Mouse (Mus musculus): Measurements from ENCODE around the gene 4930455H04Rik. TPM values are rescaled to one million over a fixed set of nuclear protein-coding genes. Genes with fewer than 3 reads are reported as not detected.

Gene 4930455H04Rik
- total and polyA plus RNA-seq, 2 experiments from 2014 or later = not detected

DNA sequence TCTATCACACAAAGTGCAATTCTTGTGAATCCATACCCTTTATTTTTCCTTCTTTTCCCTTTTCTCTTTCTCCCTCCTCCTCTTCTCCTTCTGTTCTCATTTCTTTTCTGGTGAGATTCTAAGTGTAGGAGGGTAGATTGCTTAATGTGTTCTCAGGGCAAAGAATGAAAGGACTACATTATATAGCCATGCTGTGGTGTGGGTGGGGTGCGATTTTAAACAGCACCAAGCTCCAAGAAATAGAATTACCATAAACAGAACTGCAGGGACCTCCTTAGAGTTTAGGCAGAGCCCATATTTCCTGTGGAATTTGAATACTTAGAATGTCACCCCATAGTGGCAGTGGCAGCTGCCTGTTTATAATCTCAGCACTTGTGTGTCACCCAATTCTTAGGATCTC is 17.7 kb downstream of the 4930455H04Rik start:
- no peaks in the 10 kb centered on the region for H3K4me1 ChIP-seq (ENCODE audit: insufficient read depth)
- no peaks in the 10 kb centered on the region for H3K36me3 ChIP-seq (ENCODE audit: insufficient read depth)
- no peaks in the 10 kb centered on the region for H3K27me3 ChIP-seq (ENCODE audit: insufficient read depth, low read length)
- no peak overlapping the region for H3K9ac ChIP-seq
- DNase-seq (no peak), ATAC-seq (peak; percentile 67)
- H3K9me3 ChIP-seq (ENCODE audit: low read length) = no peaks in the 10 kb centered on the region
- 19% methylated on average over 1 of the region's 1 CpGs for WGBS
- no peak overlapping the region for H3K4me2 ChIP-seq (ENCODE audit: low read depth)
- no peak for TF ChIP-seq CTCF (IDR thresholded peaks at IDR 0.05; ENCODE audit: low read depth)
- H3K4me3 ChIP-seq (ENCODE audit: low read depth, low read length) = no peak overlapping the region
- H3K27ac ChIP-seq (ENCODE audit: low read depth, low read length) = peak overlapping the region; percentile 67; the same call in 1 of the 2 replicates

DNA sequence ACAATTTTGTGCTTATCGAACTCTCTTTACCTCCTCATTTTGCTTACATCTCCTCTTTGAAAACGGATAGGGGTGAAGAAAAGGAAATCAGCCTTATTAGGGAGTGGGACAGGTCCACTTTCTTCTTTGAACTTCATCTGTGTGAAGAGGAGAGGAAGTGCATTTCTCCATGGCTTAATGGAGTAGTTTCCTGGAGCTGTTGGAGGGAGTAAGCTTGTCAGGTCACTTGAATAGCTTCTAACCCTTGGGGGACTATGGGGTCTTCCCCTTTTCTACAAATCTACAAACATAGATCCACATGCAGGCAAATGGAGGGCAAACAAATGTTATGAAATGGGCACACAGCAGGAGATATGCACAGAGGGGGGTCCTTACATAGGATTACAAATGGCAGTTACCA is 18.4 kb downstream of the 4930455H04Rik start:
- DNase-seq (no peak), ATAC-seq (no peak)
- H3K9me3 ChIP-seq (ENCODE audit: low read length) = no peaks in the 10 kb centered on the region
- no peak overlapping the region for H3K4me3 ChIP-seq (ENCODE audit: low read depth, low read length)
- H3K4me2 ChIP-seq (ENCODE audit: low read depth) = no peak overlapping the region
- 58% methylated on average over 2 of the region's 2 CpGs for WGBS
- no peaks in the 10 kb centered on the region for H3K36me3 ChIP-seq (ENCODE audit: insufficient read depth)
- H3K9ac ChIP-seq = no peak overlapping the region
- no peaks in the 10 kb centered on the region for H3K27me3 ChIP-seq (ENCODE audit: insufficient read depth, low read length)
- no peaks in the 10 kb centered on the region for H3K4me1 ChIP-seq (ENCODE audit: insufficient read depth)
- no peak for TF ChIP-seq CTCF (IDR thresholded peaks at IDR 0.05; ENCODE audit: low read depth)
- peak overlapping the region; percentile 67; the same call in 1 of the 2 replicates for H3K27ac ChIP-seq (ENCODE audit: low read depth, low read length)

DNA sequence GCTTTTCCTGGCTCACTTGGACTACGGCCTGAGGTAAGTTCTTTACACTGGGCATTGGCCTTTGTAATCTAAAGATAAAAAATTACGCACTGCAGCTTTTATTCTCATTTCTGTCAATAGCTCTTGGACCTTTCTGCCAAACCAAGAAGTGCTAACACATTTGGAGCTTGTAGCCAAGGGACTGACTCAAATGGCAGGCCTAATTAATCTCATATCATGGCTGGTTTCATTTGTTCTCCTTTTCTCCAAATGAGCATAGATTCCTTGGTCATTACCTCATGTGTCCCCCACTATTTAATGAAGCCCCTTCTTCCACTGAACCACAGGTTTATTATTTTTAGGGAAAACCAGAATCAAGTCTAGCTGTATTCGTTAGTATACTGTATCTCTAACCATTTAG is 20.2 kb downstream of the 4930455H04Rik start:
- ATAC-seq (no peak), DNase-seq (no peak)
- Histone ChIP-seq H3K9ac (no peak overlapping the region), H3K27ac (ENCODE audit: low read depth, low read length) (no peak overlapping the region), H3K4me2 (ENCODE audit: low read depth) (no peak overlapping the region), H3K9me3 (ENCODE audit: low read length) (no peaks in the 10 kb centered on the region), H3K4me3 (ENCODE audit: low read depth, low read length) (no peak overlapping the region), H3K36me3 (ENCODE audit: insufficient read depth) (no peaks in the 10 kb centered on the region), H3K4me1 (ENCODE audit: insufficient read depth) (no peaks in the 10 kb centered on the region), H3K27me3 (ENCODE audit: insufficient read depth, low read length) (no peaks in the 10 kb centered on the region)
- 43% methylated on average over 3 of the region's 3 CpGs for WGBS
- TF ChIP-seq CTCF (IDR thresholded peaks at IDR 0.05; ENCODE audit: low read depth) = no peak

DNA sequence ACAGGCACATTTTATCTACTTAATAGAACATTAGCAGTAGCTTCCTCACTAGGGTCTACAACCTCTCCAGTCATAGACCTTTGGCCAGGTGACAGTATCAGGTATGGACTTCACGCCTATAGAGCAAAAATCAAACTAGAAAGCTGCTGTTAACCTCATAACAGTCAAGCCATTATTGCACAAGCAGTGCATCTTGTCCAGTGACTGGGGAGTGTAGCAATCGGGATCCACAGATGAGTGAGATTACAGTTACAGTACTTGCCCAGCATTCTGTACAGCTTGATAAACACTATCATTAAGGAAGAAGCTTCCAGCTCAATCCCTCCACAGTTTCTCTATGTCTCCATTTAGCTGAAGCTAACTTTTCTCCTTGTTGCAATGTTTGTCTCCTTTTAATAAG is 23.1 kb downstream of the 4930455H04Rik start:
- no peaks in the 10 kb centered on the region for H3K9me3 ChIP-seq (ENCODE audit: low read length)
- ATAC-seq (no peak), DNase-seq (no peak)
- no peak overlapping the region for H3K4me2 ChIP-seq (ENCODE audit: low read depth)
- no peaks in the 10 kb centered on the region for H3K36me3 ChIP-seq (ENCODE audit: insufficient read depth)
- H3K9ac ChIP-seq = no peak overlapping the region
- H3K27me3 ChIP-seq (ENCODE audit: insufficient read depth, low read length) = no peaks in the 10 kb centered on the region
- no peak for TF ChIP-seq CTCF (IDR thresholded peaks at IDR 0.05; ENCODE audit: low read depth)
- H3K4me3 ChIP-seq (ENCODE audit: low read depth, low read length) = no peak overlapping the region
- no peaks in the 10 kb centered on the region for H3K4me1 ChIP-seq (ENCODE audit: insufficient read depth)
- no peak overlapping the region for H3K27ac ChIP-seq (ENCODE audit: low read depth, low read length)
- 91% methylated on average over 2 of the region's 2 CpGs for WGBS

DNA sequence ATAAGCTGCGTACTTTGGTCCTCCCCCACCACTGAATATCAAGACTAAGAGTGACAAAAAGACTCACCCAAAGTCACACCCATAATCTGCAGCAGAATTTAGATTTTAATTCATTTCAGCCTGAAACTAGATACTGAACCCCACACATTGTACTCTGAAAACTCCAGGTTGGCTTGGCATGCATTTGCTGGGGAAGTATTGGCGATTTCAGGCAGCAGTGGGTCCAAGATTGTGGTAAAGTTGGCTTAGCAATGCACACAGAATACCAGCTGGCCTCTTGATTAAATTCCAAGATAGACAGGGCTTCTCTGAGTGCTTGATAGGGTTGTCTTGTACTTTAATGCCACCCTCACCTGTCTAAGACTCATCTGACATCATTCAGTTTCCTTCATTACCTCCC is 24.9 kb downstream of the 4930455H04Rik start:
- no peak for ATAC-seq
- no peak for DNase-seq
- 54% methylated on average over 2 of the region's 2 CpGs for WGBS
- Histone ChIP-seq H3K9me3 (ENCODE audit: low read length) (no peaks in the 10 kb centered on the region), H3K4me1 (ENCODE audit: insufficient read depth) (no peaks in the 10 kb centered on the region), H3K9ac (no peak overlapping the region), H3K36me3 (ENCODE audit: insufficient read depth) (no peaks in the 10 kb centered on the region), H3K4me3 (ENCODE audit: low read depth, low read length) (no peak overlapping the region), H3K4me2 (ENCODE audit: low read depth) (no peak overlapping the region), H3K27ac (ENCODE audit: low read depth, low read length) (no peak overlapping the region), H3K27me3 (ENCODE audit: insufficient read depth, low read length) (no peaks in the 10 kb centered on the region)
- TF ChIP-seq CTCF (IDR thresholded peaks at IDR 0.05; ENCODE audit: low read depth) = no peak

DNA sequence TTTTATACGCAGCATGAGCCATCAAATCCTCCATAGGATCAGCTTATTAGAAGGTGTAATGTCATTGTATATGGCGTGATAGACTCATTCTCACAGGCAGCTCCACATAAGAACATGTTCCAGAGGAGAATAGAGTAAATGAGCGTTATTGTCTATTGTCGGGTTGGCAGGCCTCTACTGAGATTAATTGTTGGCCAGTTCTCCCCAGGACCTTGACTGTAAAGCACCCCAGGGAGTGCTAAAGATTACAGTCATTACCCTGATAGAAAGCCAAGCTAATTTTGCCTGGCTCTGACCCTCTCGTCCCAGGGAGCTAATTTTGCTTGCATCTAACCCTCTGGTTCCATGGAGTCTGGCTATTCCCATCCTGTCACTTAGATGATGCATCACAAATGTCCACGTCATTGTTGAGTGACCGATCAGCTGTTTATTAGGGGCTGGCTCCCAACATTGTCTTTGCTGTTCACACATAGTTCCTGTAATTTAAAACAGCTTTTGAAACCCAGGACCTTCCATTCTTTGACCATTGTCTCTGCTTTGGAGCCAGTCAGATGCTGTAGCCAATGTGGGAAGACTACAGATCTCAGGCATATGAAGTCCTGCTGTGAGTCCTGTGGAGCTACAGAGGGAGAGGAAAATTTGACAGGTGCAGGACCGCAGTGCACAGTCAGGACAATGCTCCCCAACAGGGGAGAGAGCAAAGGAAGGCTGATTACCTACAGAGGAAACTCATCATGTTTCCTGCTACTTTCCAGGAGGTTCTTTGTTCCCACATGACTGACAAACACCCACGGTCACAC is 33.8 kb downstream of the 4930455H04Rik start:
- Histone ChIP-seq H3K4me3 (ENCODE audit: low read depth, low read length) (no peak overlapping the region), H3K4me1 (ENCODE audit: insufficient read depth) (no peaks in the 10 kb centered on the region), H3K27ac (ENCODE audit: low read depth, low read length) (no peak overlapping the region), H3K9ac (no peak overlapping the region), H3K36me3 (ENCODE audit: insufficient read depth) (no peaks in the 10 kb centered on the region), H3K9me3 (ENCODE audit: low read length) (no peaks in the 10 kb centered on the region), H3K4me2 (ENCODE audit: low read depth) (no peak overlapping the region), H3K27me3 (ENCODE audit: insufficient read depth, low read length) (no peaks in the 10 kb centered on the region)
- WGBS = 22% methylated on average over 9 of the region's 9 CpGs
- DNase-seq (no peak), ATAC-seq (peak; percentile 50)
- TF ChIP-seq CTCF (IDR thresholded peaks at IDR 0.05; ENCODE audit: low read depth) = no peak

DNA sequence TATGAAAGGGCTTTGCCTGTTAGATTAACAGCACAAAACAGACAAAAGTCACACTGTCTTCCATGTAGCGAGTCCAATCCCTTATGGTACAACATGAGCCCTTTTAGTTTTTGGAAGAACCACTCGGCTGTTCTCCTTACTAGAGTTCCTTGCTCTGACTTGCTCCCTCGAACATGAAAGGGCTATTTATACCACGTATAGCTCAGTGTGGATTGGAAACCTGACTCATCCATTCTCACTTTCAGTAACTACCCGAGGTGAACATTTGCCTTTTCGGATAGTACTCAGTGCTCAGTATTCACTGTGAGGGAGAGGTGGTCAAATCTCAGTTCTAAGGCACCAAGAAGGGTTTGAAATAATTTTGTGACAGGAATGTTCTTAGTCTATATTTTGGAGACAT is 35.3 kb downstream of the 4930455H04Rik start:
- Histone ChIP-seq H3K4me3 (ENCODE audit: low read depth, low read length) (no peak overlapping the region), H3K9me3 (ENCODE audit: low read length) (no peaks in the 10 kb centered on the region), H3K9ac (no peak overlapping the region), H3K27me3 (ENCODE audit: insufficient read depth, low read length) (no peaks in the 10 kb centered on the region), H3K4me1 (ENCODE audit: insufficient read depth) (no peaks in the 10 kb centered on the region), H3K4me2 (ENCODE audit: low read depth) (no peak overlapping the region), H3K36me3 (ENCODE audit: insufficient read depth) (no peaks in the 10 kb centered on the region), H3K27ac (ENCODE audit: low read depth, low read length) (no peak overlapping the region)
- no peak for TF ChIP-seq CTCF (IDR thresholded peaks at IDR 0.05; ENCODE audit: low read depth)
- DNase-seq (no peak), ATAC-seq (no peak)
- 77% methylated on average over 6 of the region's 6 CpGs for WGBS
